Mouse (Mus musculus) embryonic facial prominence, embryonic 14.5 days (tissue): ENCODE measurements around the gene F8. TPM values are rescaled to one million over a fixed set of nuclear protein-coding genes. Genes with fewer than 3 reads are reported as not detected.
A peak's percentile ranks its signal among the peaks of the same experiment; 100 is the strongest.
"Not testable (repeated sequence)": the region's sequence is repeated elsewhere in the genome, so short reads cannot be mapped to it uniquely, and the experiment has no call there.

ENCODE experiments used
- ATAC-seq: fragments of 200-750 bp; cut with Nextera tagmentation; 2 replicates; pipeline ENCODE4 v1.8.0; 2017; ENCODE audit warnings: low read depth, moderate number of reproducible peaks, moderate TSS enrichment
- DNase-seq: peaks from one replicate; pipeline ENCODE4 v3.0.0-alpha.2; 2015; ENCODE audit warnings: low spot score
- H3K27ac ChIP-seq: fragments of 300-500 bp; sonication (generic); replicated peaks from 2 replicates; pipeline ENCODE4 v1.5.1; 2014; ENCODE audit warnings: low read depth, mild to moderate bottlenecking, low read length, moderate library complexity
- H3K27me3 ChIP-seq: fragments of 300-500 bp; sonication (generic); replicated peaks from 2 replicates; pipeline ENCODE4 v1.6.1; 2014; ENCODE audit warnings: low read length; ENCODE audit not compliant: control insufficient read depth, insufficient read depth
- H3K36me3 ChIP-seq: fragments of 300-500 bp; sonication (generic); 2 replicates; pipeline ENCODE4 v1.6.1; 2014; ENCODE audit warnings: low read length, mixed read lengths; ENCODE audit not compliant: control insufficient read depth, insufficient read depth
- H3K4me1 ChIP-seq: fragments of 300-500 bp; sonication (generic); 2 replicates; pipeline ENCODE4 v1.6.1; 2014; ENCODE audit warnings: antibody characterized with exemption, low read length; ENCODE audit not compliant: control insufficient read depth, insufficient read depth
- H3K4me2 ChIP-seq: fragments of 300-500 bp; sonication (generic); 2 replicates; pipeline ENCODE4 v1.6.1; 2014; ENCODE audit warnings: low read depth, mild to moderate bottlenecking, low read length, moderate library complexity, mixed read lengths
- H3K4me3 ChIP-seq: fragments of 300-500 bp; sonication (generic); 2 replicates; pipeline ENCODE4 v1.5.1; 2014; ENCODE audit warnings: low read depth, mild to moderate bottlenecking, low read length
- H3K9ac ChIP-seq: fragments of 300-500 bp; sonication (generic); 2 replicates; pipeline ENCODE4 v1.6.1; 2014; ENCODE audit warnings: low read depth, mild to moderate bottlenecking, low read length, moderate library complexity, mixed read lengths
- H3K9me3 ChIP-seq: fragments of 300-500 bp; sonication (generic); 2 replicates; pipeline ENCODE4 v1.6.1; 2016; ENCODE audit warnings: low read length; ENCODE audit not compliant: control insufficient read depth
- WGBS: fragments of 180-500 bp; shearing (Covaris S2); extraction: QIAGEN DNeasy Blood & Tissue Kit; methylation state at CpG from one replicate; pipeline ENCODE4 v1.1.7; 2014; 5-methylcytosine and 5-hydroxymethylcytosine counted together
- polyA plus RNA-seq: library from polyadenylated mRNA; unstranded; fragments of >200 nt; fragmentation: Nextera tagmentation; extraction: Ambion mirVana; gene quantifications from 2 replicates; pipeline ENCODE4 v1.2.1, GENCODE M21; 2014

Gene F8
- polyA plus RNA-seq, 1 experiment from 2014 or later = 2.4 TPM

DNA sequence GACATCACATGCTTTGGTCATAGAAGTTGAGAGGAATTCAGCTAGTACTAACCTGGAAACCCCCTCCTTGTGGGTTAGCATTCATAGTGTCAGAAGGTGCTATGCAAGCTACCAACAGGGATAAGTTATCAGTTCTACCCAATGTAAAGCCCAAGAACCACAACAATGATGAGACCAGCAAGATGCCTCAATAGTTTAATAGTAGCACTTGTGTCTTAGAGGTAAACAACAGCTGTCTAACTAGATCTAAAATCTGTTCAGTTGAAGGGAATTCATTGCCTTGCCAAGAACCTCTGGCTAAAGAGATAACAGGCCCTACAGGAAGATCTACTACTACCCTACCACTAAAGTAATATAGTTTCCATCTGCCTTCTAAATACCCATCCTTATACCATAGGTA, 5.6 kb downstream of the F8 start:
- no peak overlapping the region for H3K27ac ChIP-seq
- H3K4me3 ChIP-seq = no peak overlapping the region
- H3K36me3 ChIP-seq = no peaks in the 10 kb centered on the region
- no peaks in the 10 kb centered on the region for H3K4me1 ChIP-seq
- no peak overlapping the region for H3K4me2 ChIP-seq
- H3K9me3 ChIP-seq = no peaks in the 10 kb centered on the region
- ATAC-seq (no peak), DNase-seq (no peak)
- H3K9ac ChIP-seq = no peak overlapping the region
- no peaks in the 10 kb centered on the region for H3K27me3 ChIP-seq

DNA sequence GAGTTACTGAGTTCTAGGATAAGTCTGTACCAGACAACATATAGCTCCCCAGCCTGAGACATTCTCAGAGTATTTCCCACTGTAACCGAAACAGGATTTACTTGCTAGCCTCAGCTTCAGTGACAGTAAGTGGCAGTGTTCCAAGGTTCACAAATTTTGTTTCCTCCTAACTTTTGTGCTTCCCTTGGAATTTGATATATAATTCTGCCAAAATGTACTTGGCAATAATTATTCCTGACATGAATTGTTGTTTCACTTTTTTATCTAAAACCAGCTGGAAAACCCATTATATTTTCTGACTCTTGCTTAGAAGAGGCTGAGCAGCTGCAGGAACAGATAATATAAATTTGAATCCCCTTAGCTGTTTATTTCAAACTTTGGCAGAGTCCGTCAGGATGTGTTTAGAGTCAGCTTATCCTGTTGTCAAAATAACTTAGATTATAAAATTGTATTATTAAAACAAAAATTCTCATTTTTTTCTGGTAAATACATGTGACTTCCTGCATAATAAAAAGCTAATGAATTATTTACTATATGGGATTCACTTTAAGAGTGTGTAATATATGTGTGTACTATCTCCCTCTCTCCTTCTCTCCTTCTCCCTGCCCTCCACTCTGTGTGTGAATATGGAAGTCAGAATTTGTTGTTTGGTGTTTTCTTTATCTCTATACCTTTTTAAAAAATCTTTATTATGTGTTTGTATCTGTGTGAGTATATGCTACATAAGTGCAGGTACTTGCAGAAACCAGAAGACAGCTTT, 9.6 kb downstream of the F8 start:
- Histone ChIP-seq H3K27me3 (no peaks in the 10 kb centered on the region), H3K9ac (no peak overlapping the region), H3K27ac (no peak overlapping the region), H3K4me2 (no peak overlapping the region), H3K9me3 (no peaks in the 10 kb centered on the region), H3K36me3 (no peaks in the 10 kb centered on the region), H3K4me1 (no peaks in the 10 kb centered on the region), H3K4me3 (no peak overlapping the region)
- DNase-seq (peak; percentile 27), ATAC-seq (no peak)
- 68% methylated on average over 2 of the region's 2 CpGs for WGBS

DNA sequence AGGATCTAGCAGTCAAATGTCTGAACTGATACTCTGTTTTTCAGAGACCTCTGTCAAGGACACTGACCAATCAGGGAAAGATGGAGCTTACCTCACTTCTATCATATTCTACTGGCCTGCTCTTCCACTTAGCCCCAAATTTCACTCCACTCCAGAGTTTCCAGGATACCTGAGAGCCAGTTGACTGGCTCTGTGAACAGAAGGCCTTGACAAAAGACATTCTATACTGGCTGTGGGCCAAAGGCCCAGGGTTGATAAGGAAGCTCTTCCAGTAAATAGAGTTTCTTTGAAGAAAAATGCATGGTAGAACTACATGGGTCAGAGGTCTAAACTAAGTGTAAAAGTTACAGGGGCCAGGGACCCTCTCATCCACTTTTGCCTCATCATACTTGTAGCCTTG, 12.2 kb downstream of the F8 start:
- DNase-seq = no peak
- Histone ChIP-seq H3K4me1 (no peaks in the 10 kb centered on the region), H3K9me3 (no peaks in the 10 kb centered on the region), H3K27ac (no peak overlapping the region), H3K27me3 (no peaks in the 10 kb centered on the region), H3K4me3 (no peak overlapping the region), H3K9ac (no peak overlapping the region), H3K36me3 (no peaks in the 10 kb centered on the region), H3K4me2 (no peak overlapping the region)
- ATAC-seq = no peak

DNA sequence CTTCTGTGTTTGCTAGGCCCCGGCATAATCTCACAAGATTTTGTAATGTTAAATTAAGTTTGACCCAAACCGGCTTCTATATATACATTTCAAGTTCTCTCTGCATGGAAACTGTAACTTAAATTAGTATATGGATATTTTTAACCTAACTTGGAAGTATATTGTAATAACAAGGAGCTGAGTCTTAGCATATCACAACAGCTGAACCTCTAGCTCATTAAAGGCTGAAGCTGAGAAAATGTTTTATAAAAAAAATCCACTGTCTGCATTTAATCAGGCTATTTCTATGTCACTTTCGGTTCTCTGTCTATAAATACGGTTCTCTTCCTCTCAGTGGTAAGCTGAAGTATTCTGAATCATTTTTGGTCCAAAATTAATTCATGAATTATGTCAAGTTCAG, 58.9 kb downstream of the F8 start:
- Histone ChIP-seq H3K27me3 (no peaks in the 10 kb centered on the region), H3K4me1 (no peaks in the 10 kb centered on the region), H3K27ac (no peak overlapping the region), H3K9me3 (no peaks in the 10 kb centered on the region), H3K9ac (no peak overlapping the region), H3K4me3 (no peak overlapping the region), H3K36me3 (no peaks in the 10 kb centered on the region), H3K4me2 (no peak overlapping the region)
- 88% methylated on average over 4 of the region's 4 CpGs for WGBS
- DNase-seq (no peak), ATAC-seq (no peak)

DNA sequence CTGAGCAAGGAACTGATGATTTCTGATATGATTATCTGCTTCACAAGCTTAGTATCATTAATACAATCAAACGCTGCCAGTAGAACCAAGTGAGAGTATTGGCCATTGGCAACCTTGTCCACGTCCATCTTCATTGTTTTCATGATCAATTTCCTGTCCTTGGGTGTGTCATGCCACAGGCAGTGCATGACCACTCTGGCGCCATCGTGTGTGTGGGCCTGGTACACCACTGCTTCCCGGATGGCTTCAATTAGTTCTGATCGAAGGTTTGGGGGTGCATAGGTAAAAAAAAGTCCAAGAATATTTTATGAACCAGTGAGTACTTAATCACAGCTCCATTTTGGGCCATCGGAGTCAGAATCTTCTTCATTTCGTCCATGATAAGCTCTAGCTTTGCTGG, 110.7 kb downstream of the F8 start:
- no peak for ATAC-seq
- no peaks in the 10 kb centered on the region for H3K4me1 ChIP-seq
- no peaks in the 10 kb centered on the region for H3K36me3 ChIP-seq
- H3K27me3 ChIP-seq = no peaks in the 10 kb centered on the region
- 64% methylated on average over 8 of the region's 8 CpGs for WGBS
- no peak overlapping the region for H3K9ac ChIP-seq
- H3K9me3 ChIP-seq = no peaks in the 10 kb centered on the region
- H3K4me3 ChIP-seq = no peak overlapping the region
- H3K27ac ChIP-seq = no peak overlapping the region
- no peak for DNase-seq
- H3K4me2 ChIP-seq = no peak overlapping the region

DNA sequence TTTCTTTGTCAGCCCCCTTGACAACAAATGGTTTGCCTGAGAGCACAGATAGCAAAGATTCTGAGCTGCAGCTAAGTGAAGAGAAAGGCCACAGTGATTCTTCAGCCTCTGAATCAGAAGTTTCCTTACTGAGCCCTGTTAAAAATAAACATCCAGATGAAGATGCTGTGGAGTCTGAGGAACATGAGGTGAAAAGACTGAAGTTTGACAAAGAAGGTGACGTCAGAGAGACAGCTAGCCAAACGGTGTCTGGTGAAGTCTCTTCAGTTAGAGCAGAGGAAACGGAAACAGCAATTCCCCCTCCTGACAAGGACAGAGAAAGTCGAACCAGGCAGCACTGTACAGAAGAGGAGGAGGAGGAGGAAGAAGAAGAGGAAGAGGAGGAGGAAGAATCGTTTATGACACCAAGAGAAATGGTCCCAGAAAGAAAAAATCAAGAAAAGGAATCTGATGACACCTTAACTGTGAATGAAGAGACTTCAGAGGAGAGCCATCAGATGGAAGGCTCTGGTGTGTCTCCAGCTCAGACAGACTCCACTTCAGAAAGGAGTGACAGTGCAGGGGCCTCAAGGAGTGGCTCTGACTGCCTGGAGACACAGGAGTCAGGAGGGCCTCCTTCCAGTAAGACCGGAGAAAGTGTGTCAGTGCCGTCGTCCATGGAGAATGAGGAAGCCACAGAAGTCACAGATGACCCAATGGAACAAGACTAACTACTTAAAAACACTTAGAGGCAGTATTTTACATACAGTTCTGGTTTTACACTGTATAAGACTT, 148.6 kb downstream of the F8 start:
- not testable (repeated sequence) for H3K27me3 ChIP-seq, H3K9me3 ChIP-seq
- WGBS = 60% methylated on average over 7 of the region's 8 CpGs

DNA sequence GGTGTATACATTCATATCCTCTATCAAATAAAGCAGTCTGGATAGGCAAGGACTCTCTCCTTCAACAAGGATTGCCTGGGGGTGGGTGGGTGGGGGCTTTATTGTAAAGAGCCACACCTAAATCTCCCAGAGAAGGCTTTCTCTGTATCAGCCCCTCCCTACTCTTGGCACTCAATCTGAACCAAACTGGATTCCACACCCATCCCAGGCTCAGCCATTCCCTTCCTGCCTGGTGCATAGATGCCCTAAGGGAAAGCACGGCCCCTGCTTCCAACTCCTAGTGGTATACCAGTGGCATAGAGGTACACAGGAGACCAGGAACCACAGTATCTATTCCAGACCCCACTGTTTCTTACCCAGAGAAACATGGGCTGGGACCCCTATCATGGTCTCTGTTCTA, 151.0 kb downstream of the F8 start:
- no peak for ATAC-seq
- Histone ChIP-seq H3K4me1 (no peaks in the 10 kb centered on the region), H3K27me3 (no peaks in the 10 kb centered on the region), H3K36me3 (no peaks in the 10 kb centered on the region), H3K9ac (no peak overlapping the region), H3K27ac (no peak overlapping the region), H3K4me3 (no peak overlapping the region), H3K4me2 (no peak overlapping the region), H3K9me3 (no peaks in the 10 kb centered on the region)
- no peak for DNase-seq
- 60% methylated on average over 1 of the region's 1 CpGs for WGBS

More for the DNA sequence above, 148.6 kb downstream of the F8 start:
- not testable (repeated sequence) for H3K36me3 ChIP-seq, DNase-seq, H3K9ac ChIP-seq, H3K4me1 ChIP-seq, ATAC-seq, H3K4me2 ChIP-seq, H3K4me3 ChIP-seq, H3K27ac ChIP-seq

DNA sequence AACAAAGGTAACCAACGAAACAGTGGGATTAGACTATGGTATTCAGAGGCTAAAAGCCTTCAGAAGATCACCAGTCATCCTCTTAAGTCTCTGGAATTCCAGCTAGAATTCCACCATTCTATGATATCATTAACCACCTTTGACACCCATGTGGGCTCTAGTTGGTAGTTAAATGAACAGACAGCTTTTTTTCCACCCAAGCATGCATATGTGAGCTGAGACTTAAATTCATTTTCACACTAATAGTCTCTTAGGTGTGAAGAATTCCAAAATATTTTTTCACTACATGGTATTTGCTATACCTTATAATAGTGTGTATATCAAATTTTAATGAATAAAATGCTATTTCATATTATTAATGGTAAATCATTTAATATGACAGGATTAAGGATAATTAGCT, 218.7 kb downstream of the F8 start, which contains the start of gene Smim9:
Smim9 (minus strand) TSS at position 101 of the 400 bp plus-strand sequence.
- Histone ChIP-seq H3K4me2 (no peak within 1 kb of the TSS), H3K27me3 (no peaks in the 10 kb centered on the region), H3K4me1 (no peaks in the 10 kb centered on the region), H3K4me3 (no peak within 1 kb of the TSS), H3K36me3 (no peaks in the 10 kb centered on the region), H3K27ac (no peak within 1 kb of the TSS), H3K9me3 (no peaks in the 10 kb centered on the region), H3K9ac (no peak within 1 kb of the TSS)
- ATAC-seq (no peak), DNase-seq (no peak)
- WGBS = 44% methylated on average over 1 of the region's 1 CpGs
